Mouse (Mus musculus) central nervous system, embryonic 14 days (tissue): ENCODE measurements around the gene Cyct. TPM values are rescaled to one million over a fixed set of nuclear protein-coding genes. Genes with fewer than 3 reads are reported as not detected.

ENCODE experiments used
- polyA plus RNA-seq: library from polyadenylated mRNA; depleted of rRNA; stranded (reverse); fragments of >200 nt; gene quantifications from 2 replicates; pipeline ENCODE4 v1.2.3, GENCODE M21; 2012; rRNA removed

Cyct gene
- polyA plus RNA-seq = 0.13 TPM in 1 of 2 replicates, not detected in the other

GRCm38 (mm10) chr2:76360226-76360625 is at the start of gene Cyct:
TSS of gene Cyct (minus strand) at chr2:76360450.

GRCm38 (mm10) chr2:76406151-76406936 is 46.1 kb upstream of the Cyct start, which contains the start of gene Osbpl6:
TSS of gene Osbpl6 (plus strand) at chr2:76406508.

GRCm38 (mm10) chr2:76369821-76370655 is 9.8 kb upstream of the Cyct start, which contains the start of gene Rbm45:
TSS of gene Rbm45 (plus strand) at chr2:76369984.

GRCm38 (mm10) chr2:76338215-76339156 is 21.8 kb downstream of the Cyct start, which contains the start of gene Pde11a:
TSS of gene Pde11a (minus strand) at chr2:76338774.

Other genes with a start within 250 kb of the Cyct start
- 0.54 and 0.76 TPM in 2 replicates for gene Pde11a, start 21.7 kb downstream of the Cyct start, polyA plus RNA-seq
- 39.5 and 43.3 TPM in 2 replicates for gene Rbm45, start 9.5 kb upstream of the Cyct start, polyA plus RNA-seq
- gene Osbpl6, start 46.1 kb upstream of the Cyct start, polyA plus RNA-seq = 14.3 and 14.6 TPM in 2 replicates